In genomic region chr5:108744629-108745028, GRCm38 (mm10) we compare ENCODE assay signal across 26 mouse cellular contexts. TPM values are rescaled to one million over a fixed set of nuclear protein-coding genes. Genes with fewer than 3 reads are reported as not detected.
"Had no signal": no experiment of that assay in that cellular context is flagged by ENCODE, and none has a peak within 500 bp of the region (broad histone marks: within the 10 kb centered on the region; RNA-seq: fewer than 3 reads in every experiment).

No protein-coding gene starts in this region.

- H3K36me3 ChIP-seq: midbrain, embryonic 10.5 days; midbrain, embryonic 12.5 days; neural tube, embryonic 13.5 days; neural tube, embryonic 15.5 days had no signal

- H3K4me2 ChIP-seq: lung, embryonic 14.5 days; midbrain, embryonic 12.5 days; neural tube, embryonic 13.5 days; neural tube, embryonic 15.5 days had no signal

- H3K9me3 ChIP-seq: midbrain, embryonic 10.5 days; midbrain, embryonic 12.5 days; neural tube, embryonic 13.5 days; neural tube, embryonic 15.5 days had no signal

- ATAC-seq: midbrain, embryonic 16.5 days had no signal

- H3K9ac ChIP-seq: lung, embryonic 14.5 days; midbrain, embryonic 12.5 days; neural tube, embryonic 13.5 days; neural tube, embryonic 15.5 days had no signal

- H3K4me1 ChIP-seq: midbrain, embryonic 10.5 days; midbrain, embryonic 12.5 days; neural tube, embryonic 13.5 days; neural tube, embryonic 15.5 days had no signal

- DNase-seq: lung, adult 18-20 months; lung, embryonic 14.5 days; lung, postnatal 10 days; lung, postnatal 4 days; midbrain, embryonic 14.5 days; retina, postnatal 1 day; right cerebral cortex, adult 18-20 months; right cerebral cortex, postnatal 25 days; right cerebral cortex, postnatal 4 days; spleen, adult 18-20 months; thymus, adult 18-20 months; thymus, postnatal 25 days; thymus, postnatal 4 days had no signal

- H3K4me3 ChIP-seq: midbrain, embryonic 10.5 days; midbrain, embryonic 12.5 days; myocyte; neural tube, embryonic 13.5 days; neural tube, embryonic 15.5 days had no signal

- H3K27ac ChIP-seq: midbrain, embryonic 10.5 days; midbrain, embryonic 12.5 days; neural tube, embryonic 13.5 days; neural tube, embryonic 15.5 days had no signal

- H3K27me3 ChIP-seq: midbrain, embryonic 12.5 days; neural tube, embryonic 13.5 days; neural tube, embryonic 15.5 days had no signal

RNA-seq across cellular contexts. Expression of gene Rnf212, which starts 30.2 kb away (rescaled TPM):
- total RNA-seq: megakaryocyte, adult 5-6 weeks; megakaryocyte-erythroid progenitor cell, adult 5-6 weeks had no signal
- polyA plus RNA-seq: lung, embryonic 14.5 days; lung, embryonic 16.5 days; midbrain, embryonic 12.5 days; midbrain, embryonic 14.5 days; midbrain, embryonic 16.5 days; myocyte; neural tube, embryonic 13.5 days; neural tube, embryonic 15.5 days; stomach, embryonic 14.5 days had no signal

RNA-seq across cellular contexts. Expression of gene Tmed11, which starts 50.5 kb away (rescaled TPM):
- total RNA-seq: megakaryocyte, adult 5-6 weeks; megakaryocyte-erythroid progenitor cell, adult 5-6 weeks had no signal
- polyA plus RNA-seq: lung, embryonic 14.5 days; lung, embryonic 16.5 days; midbrain, embryonic 10.5 days; midbrain, embryonic 12.5 days; midbrain, embryonic 14.5 days; midbrain, embryonic 16.5 days; myocyte; neural tube, embryonic 11.5 days; neural tube, embryonic 13.5 days; neural tube, embryonic 15.5 days; small intestine, adult 2 months; stomach, embryonic 14.5 days; urinary bladder, adult 2 months had no signal
